Mouse (Mus musculus) embryonic stem cell, embryonic (primary cell): ENCODE measurements at regions not wholly inside any gene's neighbourhood (a gene's known extent, or its start where the extent isn't known, plus 50 kb on each side); places are given as distances from the start of the nearest gene placed in this dataset.

Experiments used
- CTCF ChIA-PET, 4 experiments: fragments of 300-600 bp in 2 of 4; fragments of 350-600 bp in 2 of 4; sonication (Branson Sonifier 250); formaldehyde crosslinking; loops; one replicate each; lab custom pipeline; 2022; ENCODE audit warnings: inconsistent platforms in 2 of 4; lab: Charles Lee
- POLR2A ChIA-PET, 4 experiments: fragments of 300-600 bp in 2 of 4; fragments of 350-600 bp in 2 of 4; sonication (Branson Sonifier 250); formaldehyde crosslinking; loops; one replicate each; lab custom pipeline; 2022; ENCODE audit warnings: antibody characterized with exemption in 4 of 4, inconsistent platforms in 1 of 4; lab: Charles Lee

GRCm38 (mm10) chr19:15214651-15215050 is 616.8 kb upstream of the Tle4 start:
- ChIA-PET POLR2A (no interaction called here), CTCF (no interaction called here)

- POLR2A ChIA-PET = interaction anchor here in 1 of 4 experiments (0.5 kb wide), 1 partner anchor 273 kb away, joined by 4 read pairs; no protein-coding TSS in a partner anchor
- CTCF ChIA-PET = no interaction called here
These were observed 615.0 kb upstream of the Tle4 start for GRCm38 (mm10) chr19:15212881-15213280.

DNA sequence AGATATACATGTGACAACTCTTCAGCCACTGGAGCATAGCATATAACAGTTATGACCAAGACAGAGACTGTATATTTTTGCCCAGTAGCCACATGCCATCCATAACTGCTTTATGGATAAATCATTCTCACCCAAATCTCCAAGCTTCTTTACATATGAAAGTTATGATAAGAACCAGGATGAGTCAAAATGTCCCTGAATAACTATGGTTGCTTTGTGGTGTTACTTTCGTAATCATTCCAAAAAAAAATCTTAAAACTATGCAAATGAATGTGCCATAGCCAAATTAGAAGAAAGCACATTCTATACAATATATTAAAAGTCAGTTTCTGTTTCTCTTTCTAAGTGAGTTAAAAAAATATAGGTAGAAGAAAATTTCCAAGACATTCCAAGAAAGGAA is 605.2 kb upstream of the Tle4 start:
- ChIA-PET POLR2A (no interaction called here), CTCF (no interaction called here)

DNA sequence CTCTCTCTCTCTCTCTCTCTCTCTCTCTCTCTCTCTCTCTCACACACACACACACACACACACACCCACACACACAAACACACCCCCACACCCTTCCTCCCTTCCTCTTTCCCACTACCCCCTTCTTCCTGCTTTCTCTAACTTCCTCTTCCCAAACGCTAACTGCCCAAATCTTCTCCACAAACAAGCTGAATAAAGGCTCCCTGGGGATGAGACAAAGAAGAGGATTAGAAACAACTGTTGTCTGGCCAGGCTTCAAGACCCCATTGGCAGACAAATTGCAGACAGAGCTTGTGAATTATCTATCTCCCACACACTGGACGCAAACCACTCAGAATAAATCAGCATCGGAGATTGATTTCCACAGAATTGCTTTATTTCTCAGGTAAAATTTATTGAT is 603.4 kb upstream of the Tle4 start:
- CTCF ChIA-PET = no interaction called here
- POLR2A ChIA-PET = interaction anchor here in 1 of 4 experiments (0.6 to 0.7 kb wide), 2 partner anchors 161 to 675 kb away, joined by 5 read pairs; no protein-coding TSS in a partner anchor

- POLR2A ChIA-PET = interaction anchor here in 1 of 4 experiments (0.7 kb wide), 1 partner anchor 161 kb away, joined by 5 read pairs; no protein-coding TSS in a partner anchor
These were observed 602.9 kb upstream of the Tle4 start for GRCm38 (mm10) chr19:15200792-15201191.

GRCm38 (mm10) chr19:15200361-15200760 is 602.5 kb upstream of the Tle4 start:
- CTCF ChIA-PET = no interaction called here
- POLR2A ChIA-PET = no interaction called here

More at GRCm38 (mm10) chr19:15200792-15201191, 602.9 kb upstream of the Tle4 start:
- CTCF ChIA-PET = no interaction called here

GRCm38 (mm10) chr19:15199692-15200091 is 601.8 kb upstream of the Tle4 start:
- POLR2A ChIA-PET = no interaction called here

DNA sequence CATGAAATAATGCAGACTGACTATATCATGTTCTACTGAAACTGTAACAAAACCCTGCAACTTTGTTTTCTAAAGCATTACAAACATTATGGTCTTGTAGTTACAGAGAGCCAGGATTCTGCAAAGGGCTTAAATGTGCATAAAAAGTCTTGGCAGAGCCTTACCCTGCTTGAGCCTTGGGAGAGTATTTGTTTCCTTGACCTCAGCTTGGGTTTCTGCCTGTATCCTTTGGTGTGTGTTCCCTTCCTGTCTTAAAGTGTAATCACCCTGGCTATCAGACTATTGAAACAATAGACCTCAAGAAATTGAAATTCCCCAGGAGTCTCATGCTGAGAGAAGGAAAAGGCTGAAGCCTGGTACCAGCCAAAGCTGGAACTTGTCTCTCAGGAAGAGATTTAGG is 577.4 kb upstream of the Tle4 start:
- ChIA-PET POLR2A (no interaction called here), CTCF (no interaction called here)

More at GRCm38 (mm10) chr19:15199692-15200091, 601.8 kb upstream of the Tle4 start:
- CTCF ChIA-PET = no interaction called here

DNA sequence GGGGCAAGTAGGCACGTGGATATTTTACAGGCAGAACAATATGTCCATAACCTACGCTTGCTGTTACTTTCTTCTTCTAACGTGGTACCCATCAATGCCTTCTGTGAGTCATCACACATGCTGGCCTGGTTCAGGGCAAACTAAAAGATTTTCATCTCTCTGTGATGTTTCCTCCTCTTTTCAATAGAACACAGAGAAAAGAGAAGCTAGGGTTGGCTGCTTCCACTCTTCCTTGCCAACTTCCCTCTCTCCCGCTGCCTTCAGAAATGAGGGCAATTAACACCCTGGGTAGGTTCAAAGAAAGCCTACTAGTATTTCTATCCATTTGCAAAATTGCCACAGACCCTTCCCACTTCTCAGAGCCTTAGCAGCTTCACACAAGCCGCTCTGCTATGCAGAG is 575.5 kb upstream of the Tle4 start:
- CTCF ChIA-PET = no interaction called here
- POLR2A ChIA-PET = no interaction called here

GRCm38 (mm10) chr19:15167184-15167583 is 569.3 kb upstream of the Tle4 start:
- ChIA-PET POLR2A (no interaction called here), CTCF (no interaction called here)

GRCm38 (mm10) chr19:15160641-15161040 is 562.8 kb upstream of the Tle4 start:
- CTCF ChIA-PET = no interaction called here
- POLR2A ChIA-PET = no interaction called here

DNA sequence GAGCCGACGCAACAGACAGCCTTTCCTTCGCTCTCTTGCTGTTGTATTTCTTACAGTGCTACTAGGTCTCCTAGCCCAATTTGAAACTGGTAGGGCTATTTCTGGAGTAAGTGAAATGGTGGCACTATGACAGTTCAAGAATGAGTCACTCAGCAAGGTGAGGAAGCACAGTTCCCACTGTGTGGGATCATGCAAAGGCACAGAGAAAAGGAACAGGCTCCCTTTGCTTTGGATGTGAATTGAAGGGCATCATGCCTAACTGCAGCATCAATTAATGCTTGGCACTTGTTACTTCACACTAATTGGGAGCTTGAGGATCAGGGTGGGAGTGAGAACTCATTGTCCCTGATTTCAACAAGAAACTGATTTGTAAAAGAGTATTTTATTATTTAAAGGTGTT is 560.8 kb upstream of the Tle4 start:
- ChIA-PET POLR2A (no interaction called here), CTCF (no interaction called here)

DNA sequence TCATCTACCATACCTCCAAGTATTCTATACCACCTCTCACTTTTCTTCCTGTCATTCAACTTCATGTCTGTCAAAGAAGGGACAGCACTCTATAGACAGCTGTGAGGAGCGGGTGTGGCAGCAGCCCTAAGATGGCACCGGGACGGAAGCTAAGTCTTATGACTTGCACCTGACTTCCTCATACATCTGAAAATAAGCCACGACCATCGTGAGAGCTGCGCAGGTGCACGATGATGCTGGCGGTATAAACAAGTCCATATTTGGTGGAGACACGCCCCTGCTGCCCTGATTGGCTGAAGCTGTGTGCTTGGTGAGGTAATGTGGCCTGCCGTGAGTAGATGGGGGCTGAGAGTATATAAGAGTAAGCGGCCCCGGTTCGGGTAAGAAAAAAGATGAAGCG is 560.3 kb upstream of the Tle4 start:
- ChIA-PET CTCF (no interaction called here), POLR2A (no interaction called here)

- ChIA-PET CTCF (interaction anchor here in 1 of 4 experiments (0.6 kb wide), 1 partner anchor 24 kb away, joined by 3 read pairs; no protein-coding TSS in a partner anchor), POLR2A (no interaction called here)
These were observed 556.8 kb upstream of the Tle4 start for GRCm38 (mm10) chr19:15154693-15155092.

DNA sequence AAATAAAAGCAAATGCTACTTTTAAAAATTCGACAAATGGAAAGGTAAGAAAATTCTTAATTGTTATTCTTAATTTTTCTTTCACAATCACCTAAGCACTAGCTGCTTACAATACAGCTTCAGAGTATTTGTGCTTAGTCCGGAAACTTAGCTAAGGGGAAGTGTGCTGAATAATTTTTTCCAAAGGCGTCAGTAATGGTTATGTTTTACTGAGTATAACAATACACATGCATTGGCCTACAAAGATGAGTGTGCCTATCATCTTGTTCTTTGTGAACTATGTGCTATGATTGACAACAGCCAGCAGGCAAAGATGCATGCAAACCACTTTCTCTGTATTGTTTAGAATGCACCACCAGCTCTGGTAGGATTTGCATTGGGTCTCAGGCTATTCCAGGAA is 548.5 kb upstream of the Tle4 start:
- POLR2A ChIA-PET = no interaction called here
- CTCF ChIA-PET = no interaction called here

DNA sequence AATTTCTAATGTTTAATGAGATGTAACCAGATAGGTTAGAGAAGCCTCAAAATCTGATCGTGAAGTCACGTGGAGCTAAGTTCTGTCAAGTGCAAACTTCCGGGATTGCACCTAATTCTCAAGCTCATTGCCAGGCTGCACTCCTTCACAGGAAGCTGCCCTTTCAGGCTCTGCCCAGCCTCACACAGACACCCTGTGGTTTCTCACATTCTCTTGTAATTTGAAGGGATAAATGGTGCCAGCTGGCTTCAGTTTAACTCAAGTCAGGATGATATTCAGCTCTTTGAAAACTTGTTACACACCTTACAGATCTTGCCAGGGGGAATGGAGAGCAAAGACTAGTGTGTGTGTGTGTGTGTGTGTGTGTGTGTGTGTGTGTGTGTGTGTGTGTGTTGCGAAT is 529.3 kb upstream of the Tle4 start:
- ChIA-PET CTCF (interaction anchor here in 2 of 4 experiments (0.5 to 0.6 kb wide), 4 partner anchors 8 to 485 kb away, joined by 3 read pairs; no protein-coding TSS in a partner anchor), POLR2A (interaction anchor here in 1 of 4 experiments (0.6 kb wide), 1 partner anchor 1703 kb away, joined by 7 read pairs; no protein-coding TSS in a partner anchor)

DNA sequence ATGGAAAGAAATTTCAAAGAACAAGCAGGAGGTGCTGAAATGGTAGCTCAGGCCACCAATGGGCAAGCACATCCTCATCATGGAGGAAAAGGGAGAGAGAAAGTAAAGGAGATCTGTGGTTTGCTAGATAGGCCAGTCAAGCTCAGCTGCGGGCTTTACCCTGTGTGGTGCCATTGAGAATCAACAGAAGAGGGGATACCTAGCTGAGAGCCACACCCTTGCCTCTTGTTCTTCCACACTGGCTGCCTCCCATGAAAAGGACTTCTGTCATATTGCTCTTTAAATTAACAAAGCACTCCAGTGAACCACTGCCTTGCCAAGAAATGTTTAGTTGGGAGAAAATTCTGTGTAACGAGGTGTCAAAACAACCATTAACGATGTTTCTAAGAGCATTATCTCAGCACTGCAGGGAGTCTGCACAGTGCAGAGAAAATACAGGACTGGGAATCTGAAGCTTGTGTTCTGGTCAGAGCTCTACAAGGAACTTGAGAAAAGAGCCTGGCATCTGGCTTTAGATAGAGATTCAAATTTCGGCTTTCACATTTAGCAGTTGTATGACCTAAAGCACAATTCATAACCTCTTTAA is 510.7 kb upstream of the Tle4 start:
- CTCF ChIA-PET = no interaction called here
- POLR2A ChIA-PET = interaction anchor here in 2 of 4 experiments (0.6 kb wide), 2 partner anchors 342 to 374 kb away, joined by 3 to 6 read pairs; no protein-coding TSS in a partner anchor

DNA sequence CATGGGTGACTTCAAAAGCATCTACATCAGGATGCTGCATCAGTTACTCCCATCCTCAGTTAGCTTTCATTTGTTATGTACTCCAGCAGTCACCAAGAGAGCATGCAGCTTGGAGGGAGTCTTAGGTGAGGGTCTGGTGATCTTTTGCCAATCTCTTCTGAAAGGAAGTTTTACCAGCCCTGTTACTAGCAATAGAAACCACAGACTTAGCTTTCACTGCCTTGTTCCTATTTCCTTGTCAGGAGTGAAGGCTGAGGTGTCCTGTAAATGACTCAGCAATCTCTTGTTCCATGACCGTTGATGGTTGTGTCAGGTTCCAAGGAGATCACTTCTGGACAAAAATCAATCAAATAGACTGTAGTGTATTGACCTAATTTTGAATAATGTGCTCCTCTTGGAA is 497.2 kb upstream of the Tle4 start:
- POLR2A ChIA-PET = no interaction called here
- CTCF ChIA-PET = no interaction called here

DNA sequence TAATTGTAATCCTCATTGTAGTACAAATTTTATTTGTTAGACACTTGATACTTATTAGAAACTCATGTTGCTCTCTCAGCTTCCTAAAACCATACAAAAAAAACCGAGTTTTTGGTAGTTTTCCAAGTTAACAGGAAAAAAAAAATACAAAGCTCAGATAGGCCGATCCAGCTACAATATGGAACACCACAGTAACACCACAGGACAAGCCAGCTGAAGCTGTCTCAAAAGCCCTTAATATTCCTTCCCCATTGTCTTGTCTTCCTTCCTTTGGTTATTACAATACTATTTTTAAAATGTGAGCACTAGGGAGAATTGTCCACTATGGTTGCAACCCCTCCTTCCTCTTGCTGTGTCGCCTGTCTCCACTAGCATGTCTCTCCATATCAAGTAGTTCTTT is 495.7 kb upstream of the Tle4 start:
- ChIA-PET POLR2A (no interaction called here), CTCF (no interaction called here)

DNA sequence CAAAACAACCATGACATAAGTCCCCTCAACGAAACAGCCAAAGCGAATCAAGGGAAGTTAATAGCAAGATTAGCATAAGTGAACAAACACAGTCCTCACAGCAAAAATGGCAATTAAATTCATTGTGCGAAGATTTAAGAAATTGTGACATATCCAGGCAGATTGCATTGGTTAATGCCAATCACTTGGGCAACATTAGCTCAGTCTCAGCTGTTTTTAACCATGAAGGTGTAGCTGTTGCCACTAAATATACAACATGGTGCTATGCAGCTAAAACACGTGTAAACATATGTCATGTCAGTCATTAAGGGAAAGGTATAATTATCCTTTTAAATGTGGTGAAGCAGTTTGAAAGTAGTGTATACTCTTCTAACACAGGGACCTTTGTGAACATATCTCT is 482.8 kb upstream of the Tle4 start:
- CTCF ChIA-PET = no interaction called here
- POLR2A ChIA-PET = no interaction called here

- CTCF ChIA-PET = no interaction called here
- POLR2A ChIA-PET = no interaction called here
These were observed 459.9 kb upstream of the Tle4 start for GRCm38 (mm10) chr19:15057801-15058200.
